Mouse (Mus musculus): ENCODE results near the gene Prom2. TPM values are rescaled to one million over a fixed set of nuclear protein-coding genes. Genes with fewer than 3 reads are reported as not detected.

Prom2 gene
- total RNA-seq, 2 experiments from 2014 or later = 0.08 to 0.10 TPM

GRCm38 (mm10) chr2:127520123-127520522 lies 21.1 kb downstream of the Prom2 start:
- peak overlapping the region; percentile 61 for H3K4me3 ChIP-seq
- no peak for TF ChIP-seq CTCF (conservative IDR thresholded peaks at IDR 0.05)
- DNase-seq (ENCODE audit: low spot score in 2 of 2) = no peak
- H3K27ac ChIP-seq = peak overlapping the region; percentile 96

- TF ChIP-seq CTCF (conservative IDR thresholded peaks at IDR 0.05) = no peak
- Histone ChIP-seq H3K4me3 (peak overlapping the region; percentile 61), H3K27ac (peak overlapping the region; percentile 96)
- no peak for DNase-seq (ENCODE audit: low spot score in 2 of 2)
Measured at GRCm38 (mm10) chr2:127519308-127519707, 22.0 kb downstream of the Prom2 start.

- Histone ChIP-seq H3K4me3 (peak overlapping the region; percentile 61), H3K27ac (peak overlapping the region; percentile 96)
- no peak for DNase-seq (ENCODE audit: low spot score in 2 of 2)
- TF ChIP-seq CTCF (conservative IDR thresholded peaks at IDR 0.05) = no peak
Measured at GRCm38 (mm10) chr2:127518831-127519230, 22.4 kb downstream of the Prom2 start.

GRCm38 (mm10) chr2:127518273-127518672 lies 23.0 kb downstream of the Prom2 start:
- DNase-seq (ENCODE audit: low spot score in 2 of 2) = peak; percentile 52 to 72

GRCm38 (mm10) chr2:127517081-127517480 lies 24.2 kb downstream of the Prom2 start:
- H3K4me3 ChIP-seq = peak overlapping the region; percentile 61
- peak; percentile 63 to 73 for DNase-seq (ENCODE audit: low spot score in 2 of 2)
- peak overlapping the region; percentile 96 for H3K27ac ChIP-seq
- TF ChIP-seq CTCF (conservative IDR thresholded peaks at IDR 0.05) = no peak

More at GRCm38 (mm10) chr2:127518273-127518672, 23.0 kb downstream of the Prom2 start:
- H3K4me3 ChIP-seq = peak overlapping the region; percentile 61
- no peak for TF ChIP-seq CTCF (conservative IDR thresholded peaks at IDR 0.05)
- H3K27ac ChIP-seq = peak overlapping the region; percentile 96

GRCm38 (mm10) chr2:127514380-127515124 lies 26.7 kb downstream of the Prom2 start:
- TF ChIP-seq CTCF (conservative IDR thresholded peaks at IDR 0.05) = no peak
- Histone ChIP-seq H3K4me3 (no peak overlapping the region), H3K27ac (no peak overlapping the region)
- DNase-seq (ENCODE audit: low spot score in 2 of 2) = no peak

GRCm38 (mm10) chr2:127513244-127513643 lies 28.0 kb downstream of the Prom2 start:
- no peak overlapping the region for H3K4me3 ChIP-seq
- TF ChIP-seq CTCF (conservative IDR thresholded peaks at IDR 0.05) = no peak
- H3K27ac ChIP-seq = peak overlapping the region; percentile 28; the same call in 1 of the 2 replicates
- no peak for DNase-seq (ENCODE audit: low spot score in 2 of 2)

GRCm38 (mm10) chr2:127511426-127511825 lies 29.8 kb downstream of the Prom2 start:
- no peak for DNase-seq (ENCODE audit: low spot score in 2 of 2)
- no peak overlapping the region for H3K4me3 ChIP-seq
- TF ChIP-seq CTCF (conservative IDR thresholded peaks at IDR 0.05) = no peak
- no peak overlapping the region for H3K27ac ChIP-seq

- 0 out of 2 replicates have a peak, but pooled peaks have one; percentile 6 for TF ChIP-seq CTCF (conservative IDR thresholded peaks at IDR 0.05)
- no peak overlapping the region for H3K4me3 ChIP-seq
- peak overlapping the region; percentile 79 for H3K27ac ChIP-seq
- no peak for DNase-seq (ENCODE audit: low spot score in 2 of 2)
Measured at GRCm38 (mm10) chr2:127507967-127508660, 33.2 kb downstream of the Prom2 start.

- peak; percentile 99 for TF ChIP-seq CTCF (conservative IDR thresholded peaks at IDR 0.05)
- peak; percentile 83 to 91 for DNase-seq (ENCODE audit: low spot score in 2 of 2)
- Histone ChIP-seq H3K4me3 (no peak overlapping the region), H3K27ac (peak overlapping the region; percentile 79; the same call in 1 of the 2 replicates)
Measured at GRCm38 (mm10) chr2:127507077-127507774, 34.0 kb downstream of the Prom2 start.

- no peak for DNase-seq (ENCODE audit: low spot score in 2 of 2)
- no peak for TF ChIP-seq CTCF (conservative IDR thresholded peaks at IDR 0.05)
- peak overlapping the region; percentile 55; the same call in 1 of the 2 replicates for H3K27ac ChIP-seq
- no peak overlapping the region for H3K4me3 ChIP-seq
Measured at GRCm38 (mm10) chr2:127506131-127506632, 35.1 kb downstream of the Prom2 start.

GRCm38 (mm10) chr2:127505196-127505595 lies 36.1 kb downstream of the Prom2 start:
- Histone ChIP-seq H3K27ac (peak overlapping the region; percentile 55; the same call in 1 of the 2 replicates), H3K4me3 (no peak overlapping the region)
- no peak for DNase-seq (ENCODE audit: low spot score in 2 of 2)
- no peak for TF ChIP-seq CTCF (conservative IDR thresholded peaks at IDR 0.05)
